Mouse (Mus musculus): ENCODE measurements at regions not wholly inside any gene's neighbourhood (a gene's known extent, or its start where the extent isn't known, plus 50 kb on each side); places are given as distances from the start of the nearest gene placed in this dataset.

DNA sequence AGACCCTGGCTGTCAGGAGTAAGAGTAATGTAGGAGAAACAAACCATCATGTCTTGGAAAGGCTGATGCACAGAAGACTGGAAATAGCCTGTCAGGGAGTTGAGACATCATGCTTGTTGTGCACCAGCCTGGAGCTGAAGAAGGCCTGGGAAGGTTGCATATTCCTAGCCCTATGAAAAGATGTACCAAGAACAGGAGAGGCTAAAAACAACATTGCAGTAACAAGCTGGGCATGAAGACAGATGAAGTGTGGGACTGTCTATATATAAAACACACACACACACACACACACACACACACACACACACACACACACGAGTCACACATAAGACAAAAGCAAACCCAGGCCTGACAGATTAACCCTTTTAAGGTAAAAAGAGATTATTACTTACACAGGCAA, 185.1 kb upstream of the Tmem72 start:
- CTCF ChIA-PET = no interaction called here

DNA sequence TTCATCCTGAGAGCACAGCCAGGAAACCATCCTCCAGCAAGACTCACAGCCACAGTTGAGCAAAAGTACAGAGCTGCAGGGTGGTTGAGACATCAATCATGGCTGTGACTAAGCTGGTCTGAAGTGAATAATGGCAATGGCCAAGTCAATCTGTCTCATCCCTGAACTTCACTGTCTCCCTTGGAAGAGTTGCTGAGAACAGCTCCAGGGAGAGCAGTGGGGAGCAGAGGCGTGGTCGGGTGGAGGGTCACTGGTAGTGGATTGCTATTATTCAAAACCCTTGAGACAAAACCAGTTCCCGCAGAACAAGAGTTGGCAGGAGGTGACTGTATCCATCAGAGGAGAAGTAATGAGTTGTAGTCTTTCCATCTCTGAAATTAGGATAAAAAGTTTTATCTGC, 185.7 kb upstream of the Tmem72 start:
- CTCF ChIA-PET = no interaction called here

DNA sequence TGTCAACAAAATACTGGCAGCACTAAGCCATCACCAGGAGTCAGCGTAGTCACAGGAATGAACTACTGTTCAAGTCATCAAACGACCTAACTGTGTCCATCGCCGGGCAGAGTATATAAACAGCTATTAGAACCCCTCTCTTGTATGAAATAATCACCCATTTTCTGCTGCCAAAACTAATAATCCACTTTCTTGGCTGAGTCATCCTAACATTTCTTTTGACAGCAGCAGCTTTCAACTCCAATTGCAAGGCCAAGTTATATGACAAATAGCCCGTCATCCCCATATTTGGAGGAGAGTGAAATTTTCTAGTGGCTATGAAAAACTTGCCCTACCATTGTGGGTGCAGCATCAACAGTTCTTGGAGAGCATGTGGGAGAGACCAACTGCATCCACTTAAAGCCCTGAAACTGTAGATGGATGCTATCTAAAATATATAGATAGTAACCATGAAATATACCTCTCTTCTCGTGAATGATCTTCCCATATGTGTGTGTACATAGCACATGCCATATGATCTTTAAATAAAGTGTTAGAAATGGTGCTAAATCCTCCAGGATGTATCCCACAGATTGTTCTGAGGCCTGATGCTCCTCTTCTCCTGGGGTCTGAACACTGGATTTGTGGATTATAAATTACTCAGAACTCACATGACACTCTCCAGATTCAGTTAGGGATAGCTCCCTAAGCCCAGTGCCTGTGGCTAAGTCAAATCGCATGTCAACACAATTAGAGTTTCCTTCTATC, 189.9 kb upstream of the Tmem72 start:
- CTCF ChIA-PET = no interaction called here

DNA sequence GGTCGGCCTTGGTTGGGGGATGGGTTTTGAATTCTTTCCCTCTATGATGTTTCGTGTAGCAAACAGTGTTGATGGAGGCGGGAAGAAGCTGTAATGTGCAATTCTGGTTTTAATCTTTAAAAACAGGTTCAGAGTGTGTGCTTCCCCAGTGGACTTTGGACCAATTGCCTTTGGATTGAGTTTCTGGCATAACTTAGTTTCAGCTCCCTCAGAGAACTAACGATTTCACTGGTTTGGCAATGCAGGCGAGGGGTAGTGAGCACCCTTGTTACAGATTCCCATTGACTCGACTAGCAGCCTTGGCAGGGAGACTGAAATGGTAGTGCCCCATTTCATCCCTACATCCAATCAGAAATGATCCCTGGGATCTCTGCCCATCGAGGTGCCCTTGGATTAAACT, 193.9 kb upstream of the Tmem72 start:
- CTCF ChIA-PET = no interaction called here

DNA sequence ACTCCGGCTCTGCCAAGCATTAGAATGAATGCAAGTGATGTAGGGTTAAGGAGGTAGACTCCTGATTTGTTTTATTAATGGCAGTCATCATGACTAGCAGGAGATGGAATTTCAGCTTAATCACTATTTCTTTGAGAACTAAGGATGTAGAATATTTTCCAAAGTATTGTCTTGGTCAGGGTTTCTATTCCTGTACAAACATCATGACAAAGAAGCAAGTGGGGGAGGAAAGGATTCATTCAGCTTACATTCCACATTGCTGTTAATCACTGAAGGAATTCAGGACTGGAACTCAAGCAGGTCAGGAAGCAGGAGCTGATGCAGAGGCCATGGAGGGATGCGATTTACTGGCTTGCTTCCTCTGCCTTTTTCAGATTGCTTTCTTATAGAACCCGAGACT, 195.4 kb upstream of the Tmem72 start:
- CTCF ChIA-PET = no interaction called here

DNA sequence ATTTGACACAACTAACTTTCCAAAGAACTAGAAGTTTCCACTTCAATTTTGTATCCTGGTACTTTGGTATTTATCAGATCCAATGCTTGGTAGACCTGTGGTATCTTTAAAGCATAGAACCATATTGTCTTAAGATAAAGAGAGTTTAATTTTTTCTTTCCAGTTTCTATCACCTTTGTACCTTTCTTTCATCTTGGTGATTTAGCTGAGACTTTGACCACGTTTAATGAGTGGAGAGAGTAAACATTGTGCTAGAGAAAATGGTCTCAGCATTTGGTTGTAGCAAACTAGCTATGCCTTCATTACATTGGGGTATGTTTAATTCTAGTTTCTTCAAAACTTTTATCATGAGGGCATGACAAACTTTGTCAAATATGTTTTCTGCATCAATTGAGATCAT, 197.4 kb upstream of the Tmem72 start:
- CTCF ChIA-PET = no interaction called here

DNA sequence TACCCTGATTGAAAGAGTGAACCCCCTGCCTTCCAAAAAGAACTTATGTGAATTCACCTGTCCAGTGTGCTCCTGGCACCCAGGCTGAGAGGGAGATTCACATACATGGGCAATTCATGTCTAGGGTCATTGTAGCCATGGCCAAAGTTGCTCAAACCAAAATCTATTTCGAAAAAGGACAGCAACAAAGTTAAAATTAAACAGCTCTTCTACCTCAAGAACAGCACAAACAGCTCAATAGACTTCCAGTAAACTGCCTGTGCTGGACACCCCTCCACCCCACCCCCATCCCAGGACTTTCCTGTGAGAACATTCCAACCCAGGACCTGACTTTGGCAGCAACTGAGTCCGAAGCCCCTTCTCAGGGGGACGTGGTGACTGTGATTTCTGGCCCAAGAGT, 218.3 kb upstream of the Tmem72 start:
- CTCF ChIA-PET = no interaction called here

DNA sequence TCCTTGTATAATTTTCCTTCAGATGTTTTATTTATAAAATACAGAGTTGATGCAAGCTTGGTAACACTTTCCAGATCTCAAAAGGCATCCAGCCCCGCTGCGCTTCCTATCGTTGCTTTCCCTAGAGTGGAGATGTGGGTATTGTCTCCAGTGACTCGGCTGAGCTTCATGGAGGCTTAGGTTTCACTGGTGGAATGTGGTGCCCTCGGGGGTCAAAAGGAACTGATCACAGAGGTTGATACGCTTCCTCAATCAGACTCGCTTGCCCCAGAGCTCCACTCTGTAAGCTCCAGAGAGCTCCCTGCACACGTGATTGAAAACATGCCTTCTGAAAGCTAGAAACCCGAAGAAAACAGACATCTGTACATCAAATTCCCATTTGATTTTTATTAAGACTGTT, 224.9 kb upstream of the Tmem72 start:
- CTCF ChIA-PET = no interaction called here

DNA sequence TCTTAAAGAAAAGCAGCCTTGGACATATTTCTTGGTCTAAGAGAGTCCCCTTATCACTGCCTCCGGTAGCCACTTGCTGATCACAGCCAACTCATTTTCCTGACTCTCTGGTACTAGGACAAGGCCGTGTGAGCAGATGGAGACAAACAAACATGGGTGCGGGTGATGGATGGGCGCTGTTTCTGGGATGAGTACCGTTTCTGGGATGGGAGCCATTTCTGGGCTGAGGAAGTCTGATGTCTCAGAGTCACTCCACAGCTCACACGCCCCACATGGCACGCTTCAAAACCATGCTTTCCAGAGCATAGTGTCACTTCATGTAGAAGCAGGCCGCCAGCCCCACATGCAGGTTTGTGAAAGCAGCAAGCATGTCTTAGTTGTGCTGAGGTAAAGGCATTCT, 225.6 kb upstream of the Cxcl12 start:
- CTCF ChIA-PET = no interaction called here

DNA sequence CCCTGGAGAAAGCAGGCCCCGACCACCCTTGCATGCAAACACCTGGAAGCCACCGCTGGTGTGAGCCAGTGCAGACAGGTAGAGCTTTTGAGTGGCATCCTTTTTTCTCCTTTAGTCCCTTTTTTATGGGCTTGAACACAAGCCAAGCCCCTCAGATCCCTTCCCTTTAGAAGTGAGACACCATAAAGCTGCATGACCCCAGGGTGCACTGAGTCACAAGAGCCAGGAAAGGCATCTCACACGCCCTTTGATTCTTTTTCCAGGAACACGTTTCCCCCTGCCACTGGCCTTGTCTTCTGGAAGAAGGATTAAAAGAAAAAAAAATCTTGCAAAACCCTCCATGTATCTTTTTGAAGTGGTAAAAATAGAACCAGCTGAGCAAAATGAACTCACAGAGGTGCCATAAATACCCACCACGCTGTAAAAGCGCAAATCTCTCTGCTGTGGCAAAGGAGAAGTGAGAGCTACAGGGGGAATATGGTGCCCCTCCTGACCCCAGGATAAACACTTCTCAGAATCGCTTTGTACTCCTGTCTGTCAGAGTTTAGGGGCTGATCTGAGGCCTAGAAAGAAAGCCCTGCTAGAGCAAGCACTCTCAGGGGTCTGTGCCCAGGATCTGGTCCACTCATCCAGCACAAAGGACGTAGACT, 222.1 kb upstream of the Cxcl12 start:
- CTCF ChIA-PET = no interaction called here

DNA sequence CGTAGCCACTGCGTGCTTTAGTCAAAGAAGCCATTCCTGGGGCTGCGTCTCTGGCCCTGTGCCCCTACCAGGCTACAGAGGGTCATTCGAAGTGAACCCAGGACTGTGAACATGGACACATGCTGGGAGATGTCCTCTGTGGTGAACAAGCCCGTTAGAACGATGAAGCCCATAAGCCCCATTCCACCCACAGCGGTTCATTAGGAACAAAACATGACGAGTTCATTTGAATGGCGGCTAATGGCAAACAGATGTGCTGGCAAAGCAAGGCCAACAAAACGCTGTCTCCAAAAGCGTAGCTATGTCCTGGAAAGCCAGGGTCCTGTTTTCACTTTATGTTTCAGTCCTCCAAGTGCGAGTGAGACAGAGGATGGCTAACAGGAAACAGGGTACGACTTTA, 208.7 kb upstream of the Cxcl12 start:
- CTCF ChIA-PET = no interaction called here

DNA sequence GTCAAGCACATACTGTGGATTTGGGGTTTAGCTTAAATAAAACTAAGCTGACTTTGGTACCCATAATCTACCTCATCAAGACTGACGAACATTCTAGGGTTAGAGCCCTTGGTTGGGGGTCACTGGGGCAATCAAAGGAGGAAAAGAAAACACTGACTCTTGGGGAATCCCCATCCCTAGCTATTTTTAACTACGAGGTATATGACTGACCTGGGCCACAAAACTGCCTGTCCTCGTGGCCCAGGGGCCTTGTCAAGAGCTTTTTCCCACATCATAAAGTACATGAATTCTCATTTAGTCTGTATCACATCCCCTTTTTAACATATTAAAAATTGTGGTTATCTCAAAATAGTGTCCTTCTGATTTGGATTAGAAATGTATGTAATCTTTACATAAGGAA, 207.7 kb upstream of the Cxcl12 start:
- CTCF ChIA-PET = no interaction called here

DNA sequence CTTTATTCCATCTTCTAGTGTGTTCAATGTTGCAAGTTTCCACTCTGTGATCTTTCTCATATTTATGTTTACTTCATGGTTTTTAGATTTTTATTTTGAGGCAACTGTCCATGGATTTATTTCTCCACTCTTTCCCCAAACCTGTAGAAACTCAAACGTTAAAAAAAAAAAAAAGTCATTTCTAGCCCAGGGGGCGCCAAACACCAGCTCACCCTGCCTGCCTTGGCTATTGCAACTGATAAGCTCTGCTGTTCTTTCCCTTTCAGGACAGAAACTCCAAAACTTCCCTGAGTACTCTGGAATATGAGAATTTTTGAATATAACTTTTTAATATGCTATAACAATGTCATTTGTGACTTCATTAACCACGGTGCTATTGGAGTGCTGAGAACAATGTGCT, 201.9 kb upstream of the Cxcl12 start:
- CTCF ChIA-PET = no interaction called here

DNA sequence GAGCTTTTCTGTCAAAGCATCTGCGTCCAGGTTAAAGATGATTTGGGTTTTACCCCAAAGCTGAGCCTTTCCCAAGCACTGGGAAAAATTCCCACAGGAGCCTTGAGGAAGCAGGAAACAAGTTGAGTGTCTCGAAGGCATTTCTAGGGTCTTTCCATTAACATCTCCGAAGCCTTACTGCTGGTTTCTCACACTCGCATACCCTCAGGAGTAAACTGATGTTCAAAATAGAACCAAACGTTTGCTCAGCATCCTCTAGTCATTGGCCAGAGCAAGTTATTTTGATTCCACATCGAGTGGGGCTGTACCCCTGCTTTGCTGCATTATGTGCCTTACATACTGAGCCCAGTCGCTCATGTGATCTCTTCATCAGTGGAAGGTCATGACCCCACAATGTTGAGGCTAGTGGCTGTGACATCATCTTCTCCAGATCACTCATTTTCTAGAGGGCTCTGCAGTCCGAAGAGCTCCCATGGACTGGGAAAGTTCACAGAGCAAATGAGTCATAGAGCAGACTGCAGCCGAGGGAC, 198.9 kb upstream of the Cxcl12 start:
- CTCF ChIA-PET = interaction anchor here (0.7 kb wide), 1 partner anchor 112 kb away, joined by 20 read pairs; no protein-coding TSS in a partner anchor

DNA sequence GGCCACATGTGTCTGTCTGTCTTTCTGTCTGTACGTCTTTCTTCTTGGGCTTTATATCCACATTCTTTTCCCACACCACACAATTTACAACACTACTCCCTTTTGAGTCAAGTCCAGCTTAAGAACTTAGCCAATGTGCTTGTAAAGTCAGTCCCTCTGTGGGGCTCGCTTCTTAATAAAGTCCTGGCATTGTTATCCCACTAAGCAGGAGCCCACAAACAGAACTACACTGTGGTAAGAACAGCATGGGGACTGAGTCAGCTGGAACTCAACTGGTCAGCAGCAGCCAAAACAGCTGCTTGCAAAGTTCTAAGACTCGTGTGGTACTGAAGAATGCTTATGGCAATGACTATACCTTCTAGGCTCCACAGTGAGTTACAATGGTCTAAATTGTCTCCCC, 193.5 kb upstream of the Cxcl12 start:
- CTCF ChIA-PET = no interaction called here

DNA sequence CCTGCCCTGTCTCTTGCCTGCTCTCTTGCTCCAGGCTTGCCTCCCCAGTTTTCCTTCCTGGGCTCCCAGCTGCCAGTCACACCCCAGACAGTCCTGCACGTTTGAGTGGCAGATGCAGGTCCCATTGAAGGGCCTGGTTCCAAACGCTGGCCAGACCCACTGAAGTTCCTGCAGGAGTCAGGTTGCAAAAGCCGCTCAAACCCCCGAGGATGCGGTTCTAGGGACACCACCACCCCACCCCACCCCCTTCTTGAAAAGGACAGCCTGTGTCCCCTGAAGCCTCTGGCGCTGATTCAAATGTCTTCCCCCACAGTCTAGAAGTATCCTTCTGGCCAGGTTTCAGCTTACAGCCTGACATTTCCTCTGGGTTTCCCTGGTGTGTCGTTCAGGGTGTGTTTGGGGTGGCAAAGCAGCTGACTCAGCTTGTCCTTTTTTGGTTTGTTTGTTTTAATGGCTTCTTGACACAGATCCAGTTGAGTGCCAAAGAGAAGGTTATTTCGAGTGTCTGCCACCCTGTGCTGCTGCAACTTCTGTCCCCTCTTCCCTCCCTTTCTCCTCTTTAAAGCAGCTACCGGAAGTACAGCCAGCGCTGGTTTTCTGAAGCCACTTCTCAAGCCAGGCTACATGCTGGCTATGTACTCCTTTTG, 187.9 kb upstream of the Cxcl12 start:
- CTCF ChIA-PET = no interaction called here

DNA sequence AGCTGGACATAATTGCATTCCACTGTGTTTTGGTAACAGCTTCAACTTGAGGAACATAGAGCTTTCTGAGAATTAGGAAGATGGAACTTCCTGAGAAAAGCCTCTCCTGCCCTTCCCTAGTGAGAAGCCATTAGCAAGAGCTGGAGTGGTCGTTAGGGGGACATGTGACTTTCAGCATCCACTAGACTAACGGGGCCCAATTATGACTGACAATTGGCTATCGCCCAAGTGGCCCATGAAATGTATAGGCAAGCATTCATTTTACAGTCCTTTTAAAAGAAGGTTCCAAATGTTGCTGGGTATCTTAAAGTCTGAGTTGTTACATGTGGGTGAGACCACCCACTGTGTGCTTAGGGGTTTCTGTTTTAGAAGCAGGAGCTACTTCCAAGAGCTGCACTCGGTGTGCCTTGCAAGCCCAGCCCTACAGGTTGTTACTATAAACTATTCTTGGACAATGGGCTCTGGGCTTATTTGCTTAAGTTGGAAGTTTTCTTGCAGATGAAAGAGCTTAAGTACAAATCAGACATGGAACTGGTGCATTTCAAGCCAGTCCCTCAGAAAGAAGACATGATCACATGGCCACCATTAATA, 183.1 kb upstream of the Cxcl12 start:
- CTCF ChIA-PET = no interaction called here

DNA sequence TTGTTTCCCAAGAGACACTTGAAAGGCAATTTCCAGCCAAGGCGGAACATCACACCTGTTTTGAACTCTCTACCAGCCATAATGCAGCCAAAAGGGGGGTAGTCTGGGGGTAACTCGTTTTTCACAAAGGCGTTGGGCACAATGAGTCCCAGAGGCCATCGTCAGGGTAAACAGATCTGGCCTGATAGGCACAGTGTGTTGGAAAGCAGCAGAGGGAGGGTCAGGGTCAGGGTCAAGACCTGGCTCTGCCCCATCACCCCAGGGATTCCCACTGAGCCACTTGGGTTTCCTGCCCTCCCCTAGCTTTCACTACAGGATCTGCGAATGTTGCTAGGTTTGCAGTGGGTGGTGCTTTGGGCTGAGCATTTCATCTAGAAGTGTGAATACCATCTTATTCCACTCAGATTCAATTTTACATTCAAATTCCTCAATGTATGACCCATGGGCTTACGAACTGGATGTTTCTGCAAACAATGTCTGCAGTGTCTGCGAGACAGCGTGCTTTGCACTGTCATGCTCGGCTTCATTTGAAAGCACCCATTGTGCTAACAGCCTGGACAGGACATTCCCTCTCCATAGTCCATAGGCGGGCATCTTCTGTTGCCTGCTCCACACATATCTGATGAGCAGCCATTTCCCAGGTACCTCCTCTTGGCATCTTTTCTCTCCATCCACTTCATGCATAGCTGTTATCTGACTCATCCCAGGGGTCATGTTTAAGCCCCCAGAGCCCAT, 181.9 kb upstream of the Cxcl12 start:
- CTCF ChIA-PET = no interaction called here

DNA sequence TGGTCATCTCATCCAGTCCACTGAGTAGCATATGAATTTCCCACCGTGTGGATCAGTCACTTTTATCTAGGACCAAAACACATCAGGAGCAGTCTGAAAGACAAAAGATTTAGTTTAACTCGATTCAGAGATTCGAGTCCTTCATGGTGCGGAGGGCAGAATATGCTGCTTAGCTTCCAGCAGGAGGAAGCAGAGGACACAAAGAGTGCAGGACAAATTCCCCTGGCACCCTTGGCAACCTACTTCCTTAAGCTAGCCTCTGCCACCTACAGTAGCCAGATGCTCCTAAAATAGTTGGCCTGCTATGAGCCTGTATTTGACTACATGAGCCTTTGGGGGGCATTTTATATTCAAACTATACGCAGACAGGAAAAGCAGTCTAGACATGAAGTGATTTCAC, 181.1 kb upstream of the Cxcl12 start:
- CTCF ChIA-PET = no interaction called here

DNA sequence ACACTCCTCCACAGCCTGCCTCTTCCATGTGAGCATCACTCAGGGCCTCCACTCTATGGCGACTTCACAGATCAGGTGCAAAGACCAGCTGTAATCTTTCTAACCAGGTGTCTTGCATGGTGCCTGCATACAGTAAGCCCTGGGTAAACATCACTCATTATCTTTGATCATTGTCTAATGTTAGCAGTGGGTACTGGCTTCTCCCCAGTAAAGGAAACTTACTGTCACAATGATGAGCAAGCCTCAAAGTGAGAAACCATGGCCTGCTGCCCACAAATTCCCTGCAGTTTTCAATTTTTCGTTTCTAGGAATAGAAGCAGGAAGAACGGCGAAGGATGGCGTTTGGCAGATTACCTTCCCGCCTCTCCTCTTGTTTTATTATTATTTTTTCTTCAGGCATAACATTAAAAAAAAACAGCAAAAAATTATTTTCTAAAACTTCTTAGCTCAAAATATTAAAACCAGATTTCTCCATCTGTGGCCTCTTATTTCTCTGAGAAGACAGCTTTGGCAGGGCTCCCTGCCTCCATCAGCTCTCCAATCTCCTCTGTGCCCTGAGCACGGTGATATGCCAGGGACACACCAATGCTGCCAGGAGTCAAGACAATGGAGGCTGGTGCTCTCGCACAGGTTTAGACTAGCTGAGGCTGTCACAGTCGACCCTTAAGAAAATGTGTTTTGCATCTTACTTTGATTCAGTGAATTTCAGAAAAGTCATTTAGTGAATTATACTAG, 169.2 kb upstream of the Cxcl12 start:
- CTCF ChIA-PET = no interaction called here

DNA sequence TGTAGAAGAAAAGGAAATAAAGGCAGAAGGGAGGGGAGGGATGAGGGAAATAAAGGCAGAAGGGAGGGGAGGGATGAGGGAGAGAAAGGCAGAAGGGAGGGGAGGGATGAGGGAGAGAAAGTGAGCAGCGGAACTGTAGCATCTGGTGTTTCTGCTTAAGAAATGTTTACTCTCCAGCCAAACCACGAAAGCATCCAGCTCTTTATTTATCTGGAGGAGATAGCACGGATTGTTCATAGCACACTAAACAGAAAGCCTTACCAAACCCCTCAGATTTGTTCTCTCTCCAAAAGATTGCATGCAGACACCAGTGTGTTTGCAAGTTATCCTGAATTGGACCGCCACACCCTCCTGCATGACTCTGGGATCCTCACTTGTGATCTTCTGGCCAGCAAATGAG, 168.4 kb upstream of the Cxcl12 start:
- CTCF ChIA-PET = no interaction called here
